Mouse (Mus musculus): Measurements from ENCODE around the gene Tlr13.
"Not testable (repeated sequence)": the region's sequence is repeated elsewhere in the genome, so short reads cannot be mapped to it uniquely, and the experiment has no call there.

Tlr13 gene

DNA sequence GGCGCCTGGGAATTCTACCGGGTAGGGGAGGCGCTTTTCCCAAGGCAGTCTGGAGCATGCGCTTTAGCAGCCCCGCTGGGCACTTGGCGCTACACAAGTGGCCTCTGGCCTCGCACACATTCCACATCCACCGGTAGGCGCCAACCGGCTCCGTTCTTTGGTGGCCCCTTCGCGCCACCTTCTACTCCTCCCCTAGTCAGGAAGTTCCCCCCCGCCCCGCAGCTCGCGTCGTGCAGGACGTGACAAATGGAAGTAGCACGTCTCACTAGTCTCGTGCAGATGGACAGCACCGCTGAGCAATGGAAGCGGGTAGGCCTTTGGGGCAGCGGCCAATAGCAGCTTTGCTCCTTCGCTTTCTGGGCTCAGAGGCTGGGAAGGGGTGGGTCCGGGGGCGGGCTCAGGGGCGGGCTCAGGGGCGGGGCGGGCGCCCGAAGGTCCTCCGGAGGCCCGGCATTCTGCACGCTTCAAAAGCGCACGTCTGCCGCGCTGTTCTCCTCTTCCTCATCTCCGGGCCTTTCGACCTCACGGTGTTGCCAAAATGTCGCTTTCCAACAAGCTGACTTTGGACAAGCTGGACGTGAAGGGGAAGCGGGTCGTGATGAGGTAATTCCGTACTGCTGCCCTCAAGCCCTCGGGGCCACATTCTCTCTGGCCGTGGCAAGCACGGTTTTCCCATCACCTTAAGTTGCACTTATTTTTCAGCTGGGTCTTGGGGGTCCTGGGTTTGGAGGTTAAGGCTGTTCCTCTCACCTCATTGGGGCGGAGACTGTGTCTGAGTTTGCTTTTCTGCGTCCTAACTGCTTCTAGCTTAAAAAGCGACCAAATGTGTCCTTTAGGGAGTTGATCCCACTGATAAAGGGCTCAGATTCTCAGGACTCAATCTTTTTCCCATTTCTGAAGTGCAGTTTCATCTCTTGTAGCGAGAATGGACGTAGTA, 44.0 kb downstream of the Tlr13 start, which contains the start of gene Pgk1:
Gene Pgk1 (plus strand): TSS at position 388 of the 937 bp plus-strand sequence.
- peak; percentile 95 for DNase-seq

DNA sequence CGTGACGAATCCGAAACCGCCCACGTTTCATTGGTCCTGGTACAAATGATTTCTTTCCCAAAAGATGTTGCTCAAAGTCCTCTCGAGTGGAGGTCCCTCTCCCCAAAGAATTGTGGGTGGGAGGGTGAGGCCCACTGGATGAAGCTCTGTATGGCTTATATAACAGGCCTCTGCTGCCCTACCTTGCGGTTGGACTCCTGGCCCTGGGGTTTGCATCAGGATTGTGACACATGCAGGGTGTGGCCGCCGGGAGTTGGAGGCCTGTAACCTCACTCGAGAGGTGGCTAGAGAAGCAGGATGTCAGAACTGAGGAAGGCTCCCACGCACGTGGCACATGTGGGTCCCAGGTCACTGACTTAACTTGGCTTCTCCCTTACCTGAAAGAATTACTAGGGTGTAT, 44.7 kb downstream of the Tlr13 start:
- DNase-seq, result peak; percentile 6

DNA sequence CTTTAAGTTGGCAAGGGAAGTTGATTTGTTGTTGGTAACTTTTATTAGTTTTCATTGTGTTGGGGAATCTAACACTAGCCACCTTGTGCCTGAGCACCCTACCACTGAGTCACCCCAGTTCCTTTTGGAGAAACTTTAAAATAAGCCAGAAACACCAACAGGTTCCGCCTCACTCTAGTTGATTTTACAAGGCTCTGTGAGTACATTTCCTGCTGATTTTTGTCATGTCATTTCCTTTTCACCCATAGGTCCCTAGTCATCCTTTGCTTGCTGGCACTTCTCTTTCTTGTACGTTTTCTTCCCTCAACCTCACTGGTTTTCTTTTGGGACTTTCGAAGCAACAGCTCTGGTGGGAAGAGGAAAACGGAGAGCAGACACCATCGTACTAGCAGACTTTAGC, 46.4 kb downstream of the Tlr13 start:
- DNase-seq, result no peak

DNA sequence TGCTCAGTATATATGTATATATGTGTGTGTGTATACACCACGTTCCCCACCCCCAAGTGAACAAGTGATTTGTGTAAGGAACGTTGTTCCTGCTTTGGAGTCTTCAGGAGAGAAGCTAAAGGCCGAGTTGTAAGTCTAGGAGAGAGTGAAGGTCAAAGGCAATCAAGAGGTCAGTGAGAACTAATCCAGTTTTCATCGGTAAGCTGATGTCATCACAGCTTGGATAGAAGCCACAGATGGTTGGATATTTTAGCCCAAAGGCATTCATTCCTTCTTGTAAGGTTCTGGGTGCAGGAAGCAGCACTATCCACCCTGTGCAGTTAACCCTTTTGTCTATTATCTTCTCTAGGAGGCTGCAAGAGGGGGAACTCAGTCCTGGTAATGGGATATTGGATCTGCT, 47.1 kb downstream of the Tlr13 start:
- no peak for DNase-seq

DNA sequence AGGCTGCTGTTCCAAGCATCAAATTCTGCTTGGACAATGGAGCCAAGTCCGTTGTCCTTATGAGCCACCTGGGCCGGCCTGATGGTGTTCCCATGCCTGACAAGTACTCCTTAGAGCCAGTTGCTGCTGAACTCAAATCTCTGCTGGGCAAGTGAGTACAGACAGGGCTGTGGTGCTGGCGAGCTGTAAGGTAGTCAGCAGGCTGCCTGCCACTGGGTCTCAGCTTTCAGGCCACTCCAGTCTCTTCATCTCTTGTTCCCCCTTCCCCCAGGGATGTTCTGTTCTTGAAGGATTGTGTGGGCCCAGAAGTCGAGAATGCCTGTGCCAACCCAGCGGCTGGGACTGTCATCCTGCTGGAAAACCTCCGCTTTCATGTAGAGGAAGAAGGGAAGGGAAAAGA, 51.4 kb downstream of the Tlr13 start:
- DNase-seq, result not testable (repeated sequence)

DNA sequence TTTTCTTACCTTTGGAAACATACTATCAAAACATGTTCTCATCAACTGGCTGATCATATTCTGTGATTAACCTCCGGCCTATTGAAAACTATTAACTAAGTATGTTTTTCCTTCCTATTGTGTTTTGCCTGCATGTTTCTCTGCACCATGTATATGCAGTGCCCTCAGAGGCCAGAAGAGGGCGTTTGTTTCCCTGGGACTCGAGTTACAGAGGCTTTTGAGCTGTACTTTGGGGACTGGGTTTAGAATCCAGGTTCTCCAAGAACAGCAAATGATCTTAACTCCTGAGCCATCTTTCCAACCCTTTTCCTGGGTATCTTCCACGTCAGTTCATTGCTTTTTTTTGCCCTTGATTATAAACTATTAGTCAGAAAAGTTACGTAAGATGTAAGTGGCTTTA, 54.3 kb downstream of the Tlr13 start:
- DNase-seq, result no peak

DNA sequence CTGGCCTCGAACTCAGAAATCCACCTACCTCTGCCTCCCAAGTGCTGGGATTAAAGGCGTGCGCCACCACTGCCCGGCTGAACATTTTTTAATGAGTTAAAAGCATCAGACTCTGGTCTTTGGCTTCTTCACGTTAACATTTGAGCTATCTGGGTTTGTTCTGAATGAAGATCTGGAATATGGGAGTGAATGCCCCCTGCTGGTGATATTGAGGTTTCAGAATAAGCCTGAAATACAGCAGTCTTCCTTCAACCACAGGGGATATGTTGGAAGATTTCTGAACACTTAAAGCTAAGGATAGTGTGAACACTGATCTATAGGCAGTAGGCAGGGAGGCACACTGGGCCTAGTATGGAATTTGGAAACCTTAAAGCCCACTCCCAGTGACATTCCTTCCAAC, 55.9 kb downstream of the Tlr13 start:
- no peak for DNase-seq

DNA sequence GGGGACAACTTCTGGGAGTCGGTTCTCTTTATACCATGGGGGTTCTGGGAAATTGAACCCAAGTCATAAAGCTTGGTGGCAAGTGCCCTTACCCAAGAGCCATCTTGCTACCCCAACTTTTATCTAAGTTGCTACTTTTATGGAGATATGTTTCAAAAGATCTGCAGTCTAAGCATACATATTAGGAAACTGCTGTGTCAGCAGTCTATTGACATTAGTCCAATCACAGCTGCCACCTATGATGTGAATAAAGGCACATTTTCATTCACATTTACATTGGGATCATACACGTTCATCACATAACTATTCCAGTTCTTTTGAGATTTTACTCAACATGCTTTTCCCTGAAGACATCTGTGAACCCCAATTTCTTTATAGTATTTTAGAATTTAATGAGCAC, 66.1 kb downstream of the Tlr13 start:
- no peak for DNase-seq

Measured in lung, postnatal 10 days (tissue).